Mouse (Mus musculus) central nervous system, embryonic 18 days (tissue): ENCODE results near the gene Padi1. TPM values are rescaled to one million over a fixed set of nuclear protein-coding genes. Genes with fewer than 3 reads are reported as not detected.

ENCODE experiments used
- polyA plus RNA-seq: library from polyadenylated mRNA; depleted of rRNA; stranded (reverse); fragments of >200 nt; gene quantifications from 2 replicates; pipeline ENCODE4 v1.2.3, GENCODE M21; 2012; rRNA removed

Padi1 gene
- 0.07 and 0.10 TPM in 2 replicates for polyA plus RNA-seq

DNA sequence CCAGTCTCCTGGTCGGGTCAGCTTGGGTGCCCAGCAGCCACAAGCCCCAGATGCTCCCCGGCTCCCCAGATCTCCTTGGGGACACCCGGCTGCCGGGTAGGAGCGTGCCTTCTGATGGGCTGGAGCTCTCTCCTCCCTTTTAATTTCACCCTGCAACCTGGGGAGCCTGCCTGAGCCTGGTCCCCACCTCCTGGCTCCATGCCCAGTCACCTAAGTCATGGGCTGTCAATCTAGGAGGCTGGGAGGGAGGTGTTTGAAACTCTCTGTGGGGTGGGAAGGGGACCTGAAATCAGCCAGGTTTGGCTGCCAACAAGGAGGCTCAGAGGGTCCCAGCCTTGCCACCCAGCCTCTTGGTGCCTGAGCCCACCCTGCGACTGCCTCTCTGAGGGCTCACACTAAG lies at the start of gene Padi1:
Padi1 (minus strand) TSS at position 113 of the 400 bp plus-strand sequence.

GRCm38 (mm10) chr4:140810458-140811260 lies 34.9 kb downstream of the Padi1 start, which contains the start of gene Padi3:
Gene Padi3, minus strand, starts transcription at chr4:140810648.

DNA sequence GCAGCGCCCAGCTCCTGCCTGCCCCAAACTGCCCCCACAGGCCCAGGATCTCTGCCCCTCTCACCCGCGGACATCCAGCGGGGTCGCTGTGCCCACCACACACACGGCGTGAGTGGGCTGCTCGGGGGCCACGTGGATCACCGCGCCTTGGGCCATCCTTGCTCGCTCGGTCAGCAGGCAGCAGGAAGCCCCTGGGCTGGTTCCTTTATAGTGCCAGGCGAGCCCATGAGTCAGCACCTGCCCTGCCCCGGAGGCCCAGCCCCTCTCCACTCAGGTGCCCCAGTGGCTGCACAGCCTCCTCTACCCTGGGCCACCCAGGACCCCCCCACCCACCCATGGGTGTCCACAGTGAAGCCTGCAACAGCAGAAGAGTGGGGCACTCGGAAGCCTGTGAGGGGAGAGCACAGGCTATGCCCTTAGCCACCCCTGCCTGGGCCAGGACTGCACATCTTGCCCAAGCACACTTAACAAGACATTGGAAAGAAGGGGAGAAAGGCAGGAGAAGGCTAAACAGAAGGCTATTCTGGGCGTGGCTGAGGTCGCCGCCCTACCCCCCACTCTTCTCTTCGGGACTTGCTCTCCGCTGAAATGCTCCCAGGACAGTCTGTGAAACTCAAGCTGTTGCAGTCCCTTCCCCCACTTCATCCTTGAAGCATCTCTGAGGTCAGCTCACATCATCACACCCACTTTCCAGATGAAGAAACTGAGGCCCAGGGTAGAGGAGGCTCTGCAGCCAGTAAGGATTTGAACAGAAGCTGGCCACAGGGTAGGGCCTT lies 71.4 kb downstream of the Padi1 start, which contains the start of gene Padi4:
Padi4 (minus strand) TSS at position 212 of the 776 bp plus-strand sequence.

Other genes starting within 250 kb of the Padi1 start
- 32.8 and 33.2 TPM in 2 replicates for gene Arhgef10l, start 179.8 kb downstream of the Padi1 start, polyA plus RNA-seq
- gene Rcc2, start 145.2 kb downstream of the Padi1 start, polyA plus RNA-seq, result 45.2 and 54.3 TPM in 2 replicates
- gene Padi6, start 103.1 kb downstream of the Padi1 start, polyA plus RNA-seq, result 0.09 and 0.10 TPM in 2 replicates
- 0.10 and 0.12 TPM in 2 replicates for gene Padi4, start 71.5 kb downstream of the Padi1 start, polyA plus RNA-seq
- 0.01 TPM in 1 of 2 replicates, not detected in the other for gene Padi3, start 35.1 kb downstream of the Padi1 start, polyA plus RNA-seq
- 0.66 and 1.4 TPM in 2 replicates for gene Padi2, start 60.6 kb upstream of the Padi1 start, polyA plus RNA-seq
- 240 and 266 TPM in 2 replicates for gene Sdhb, start 115.4 kb upstream of the Padi1 start, polyA plus RNA-seq
- 236 and 259 TPM in 2 replicates for gene Atp13a2, start 141.1 kb upstream of the Padi1 start, polyA plus RNA-seq
- 96.4 and 101 TPM in 2 replicates for gene Mfap2, start 164.6 kb upstream of the Padi1 start, polyA plus RNA-seq
- 35.1 and 35.4 TPM in 2 replicates for gene Crocc, start 214.8 kb upstream of the Padi1 start, polyA plus RNA-seq
- gene Necap2, start 232.6 kb upstream of the Padi1 start, polyA plus RNA-seq, result 55.3 and 58.8 TPM in 2 replicates
- gene Spata21, start 242.6 kb upstream of the Padi1 start, polyA plus RNA-seq, result 0.13 and 0.33 TPM in 2 replicates